Mouse (Mus musculus) cerebellum, postnatal 10 days (tissue): Measurements from ENCODE around the gene Grk3.

ENCODE experiments used
- DNase-seq, 2 experiments: peaks; one replicate each; pipeline ENCODE4 v3.0.0; 2021; ENCODE audit warnings: mixed read lengths in 2 of 2

Gene Grk3

DNA sequence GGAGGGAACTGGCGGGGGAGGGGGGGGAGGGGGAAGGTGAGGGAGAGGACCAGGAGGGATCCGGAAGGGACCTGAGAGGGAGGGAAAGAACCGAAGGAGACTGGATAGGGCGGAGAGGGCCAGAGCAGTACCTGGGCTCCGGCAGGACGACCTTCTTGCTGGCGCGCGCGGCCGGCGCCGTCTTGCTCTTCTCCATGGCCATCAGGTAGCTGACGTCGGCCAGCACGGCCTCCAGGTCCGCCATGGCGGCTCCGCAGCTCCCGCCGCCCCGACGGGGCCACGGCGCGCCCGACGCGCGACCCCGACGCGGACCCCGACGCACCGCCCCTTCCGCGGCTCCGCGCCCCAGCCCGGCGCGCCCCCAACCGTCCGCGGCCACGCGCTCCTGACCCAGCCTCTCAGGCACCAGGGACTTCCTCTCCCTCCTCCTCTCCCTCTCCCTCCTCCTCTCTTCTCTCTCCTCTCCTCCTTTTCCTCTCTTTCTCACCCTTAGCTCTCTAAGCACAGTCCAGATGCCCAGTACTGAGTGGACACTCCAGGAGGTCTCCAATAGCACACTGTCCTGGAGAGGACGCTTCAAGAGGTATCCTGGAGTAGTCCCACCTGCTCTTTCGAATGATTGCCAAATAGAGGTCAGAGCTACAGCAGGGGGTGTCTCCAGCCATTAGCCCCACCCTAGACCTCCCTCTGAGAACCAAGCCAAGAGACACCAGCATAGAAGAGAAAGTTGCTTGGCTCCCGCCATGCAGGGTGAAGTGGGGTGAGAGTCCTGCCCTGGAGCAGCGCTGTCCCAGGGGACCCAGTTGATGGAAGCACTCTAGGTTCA, at the start of gene Grk3:
Gene Grk3, minus strand, starts transcription at position 556 of the 826 bp plus-strand sequence.
- peak; percentile 86 to 89 for DNase-seq

GRCm38 (mm10) chr5:113054308-113054707, 38.7 kb upstream of the Grk3 start:
- peak; percentile 92 to 94 for DNase-seq

DNA sequence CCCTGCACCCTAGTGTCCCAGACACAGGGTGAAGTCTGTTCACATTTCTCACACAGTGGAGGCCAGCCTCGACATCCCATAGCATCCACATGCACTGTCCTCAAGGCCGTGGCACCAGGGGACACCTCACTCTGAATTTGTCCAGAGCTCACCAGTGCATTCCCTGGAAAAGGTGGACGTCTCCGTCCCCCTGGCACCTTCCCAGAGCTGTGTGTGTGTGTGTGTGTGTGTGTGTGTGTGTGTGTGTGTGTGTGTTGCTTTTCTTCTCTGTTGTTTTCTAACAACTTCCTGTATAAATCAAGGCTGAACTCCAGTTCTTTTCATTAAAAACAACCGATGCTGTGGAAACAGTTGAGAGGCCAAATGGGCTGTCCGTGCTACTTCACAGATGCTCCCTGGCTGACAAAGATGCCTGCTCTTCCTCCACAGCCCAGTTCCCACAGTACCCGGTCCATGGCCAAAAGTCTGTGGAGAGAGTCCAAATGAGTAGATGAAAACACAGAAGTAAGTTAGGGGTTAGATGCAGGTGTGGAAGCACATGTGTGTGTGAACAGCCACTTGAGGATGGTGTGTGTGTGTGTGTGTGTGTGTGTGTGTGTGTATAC, 35.1 kb upstream of the Grk3 start:
- DNase-seq = peak; percentile 62

GRCm38 (mm10) chr5:113049876-113050275, 34.3 kb upstream of the Grk3 start:
- peak in 1 of 2 experiments; percentile 51 for DNase-seq

- DNase-seq = peak; percentile 73 to 85
Measured at GRCm38 (mm10) chr5:113045511-113046273, 30.1 kb upstream of the Grk3 start.

- peak; percentile 83 to 85 for DNase-seq
Measured at GRCm38 (mm10) chr5:113043531-113043930, 27.9 kb upstream of the Grk3 start.

DNA sequence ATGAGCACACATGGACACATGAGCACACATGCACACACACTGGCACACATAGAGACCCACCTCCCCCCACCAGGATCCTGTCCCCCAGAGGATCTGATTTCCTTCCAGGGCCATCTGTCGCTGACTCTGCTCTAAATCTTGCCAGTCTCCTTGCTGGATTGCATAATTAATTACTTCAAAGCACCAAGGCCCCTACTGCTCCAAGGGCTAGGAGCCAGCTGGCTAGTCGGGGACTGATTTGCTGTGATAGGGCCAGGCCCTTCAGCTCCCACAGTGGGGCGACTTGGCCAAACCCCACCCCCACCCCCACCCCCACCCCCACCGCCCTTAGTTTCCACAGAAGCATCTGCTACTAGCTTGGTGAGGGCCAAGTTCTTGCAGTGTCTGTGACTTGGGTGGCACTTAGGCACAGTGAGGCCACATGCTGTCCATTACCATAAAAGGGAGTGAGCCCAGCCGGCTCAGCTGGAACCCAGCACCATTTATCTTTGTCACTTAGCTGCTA, 26.0 kb upstream of the Grk3 start:
- DNase-seq = peak; percentile 98 to 99

- peak; percentile 74 to 76 for DNase-seq
Measured at GRCm38 (mm10) chr5:113040776-113041175, 25.2 kb upstream of the Grk3 start.

GRCm38 (mm10) chr5:113038601-113039000, 23.0 kb upstream of the Grk3 start:
- DNase-seq = peak in 1 of 2 experiments; percentile 19

DNA sequence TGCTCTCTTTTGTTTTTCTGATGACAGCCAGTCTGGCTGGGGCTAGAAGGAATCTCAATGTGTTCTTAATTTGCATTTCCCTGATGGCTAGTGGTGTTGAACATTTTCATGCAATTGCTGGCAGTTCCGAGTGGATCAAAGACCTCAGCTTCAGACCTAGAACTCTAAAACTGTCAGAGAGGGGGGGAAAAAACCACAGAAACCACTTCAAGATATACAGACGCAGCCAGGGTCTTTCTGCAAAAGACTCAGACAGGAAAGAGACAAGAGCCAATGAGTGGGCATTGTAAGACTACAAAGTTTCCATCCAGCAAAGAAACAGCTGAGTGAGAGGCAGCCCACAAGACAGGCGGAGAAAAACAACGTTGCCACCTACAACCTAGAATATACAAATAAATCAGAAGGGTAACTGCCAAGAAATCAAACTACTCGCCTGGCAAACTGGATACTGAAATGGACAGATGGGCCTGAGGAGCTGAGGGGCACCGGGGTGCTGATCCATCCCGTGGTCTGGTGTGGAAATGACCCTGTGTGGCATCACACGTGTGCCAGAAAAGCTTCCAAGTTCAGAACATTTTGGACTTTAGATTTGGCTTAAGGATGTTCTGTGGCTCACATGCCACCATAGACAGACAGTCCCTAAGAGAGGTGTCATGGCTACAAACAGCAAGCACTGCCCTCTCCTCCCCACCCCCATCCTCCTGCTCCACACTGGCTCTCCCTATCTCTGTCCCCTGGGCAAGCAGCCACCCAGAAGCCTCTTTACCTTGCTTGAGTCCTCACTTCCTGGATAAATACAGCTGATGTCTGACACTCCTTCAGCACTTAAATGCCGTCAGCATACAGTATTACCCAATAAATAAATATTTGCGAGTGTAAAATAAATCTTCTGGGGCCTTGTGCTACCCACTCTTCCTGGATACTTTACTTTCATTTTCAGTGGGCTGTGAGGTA, 19.8 kb upstream of the Grk3 start:
- peak; percentile 63 for DNase-seq

- peak; percentile 73 to 80 for DNase-seq
Measured at GRCm38 (mm10) chr5:113031201-113031754, 15.7 kb upstream of the Grk3 start.

DNA sequence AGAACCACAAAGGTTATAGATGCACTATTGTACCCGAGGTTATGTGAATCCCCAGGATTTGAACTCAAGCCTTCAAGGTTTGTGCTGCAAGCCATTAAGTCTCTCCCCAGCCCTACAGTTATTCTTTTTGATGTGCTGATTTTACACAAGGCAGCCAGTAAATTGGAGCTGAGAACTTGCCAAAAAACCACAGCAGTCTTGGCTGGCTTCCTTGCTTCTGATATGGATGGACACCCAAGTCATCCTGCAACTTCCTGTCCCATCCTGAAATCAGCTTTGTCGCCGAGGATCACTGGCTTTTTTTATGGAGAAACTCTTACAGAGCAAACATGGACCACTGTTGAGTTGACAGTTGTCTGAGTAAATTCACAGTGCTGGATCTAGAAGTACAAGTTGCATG, 14.5 kb upstream of the Grk3 start:
- DNase-seq = peak; percentile 73 to 77

DNA sequence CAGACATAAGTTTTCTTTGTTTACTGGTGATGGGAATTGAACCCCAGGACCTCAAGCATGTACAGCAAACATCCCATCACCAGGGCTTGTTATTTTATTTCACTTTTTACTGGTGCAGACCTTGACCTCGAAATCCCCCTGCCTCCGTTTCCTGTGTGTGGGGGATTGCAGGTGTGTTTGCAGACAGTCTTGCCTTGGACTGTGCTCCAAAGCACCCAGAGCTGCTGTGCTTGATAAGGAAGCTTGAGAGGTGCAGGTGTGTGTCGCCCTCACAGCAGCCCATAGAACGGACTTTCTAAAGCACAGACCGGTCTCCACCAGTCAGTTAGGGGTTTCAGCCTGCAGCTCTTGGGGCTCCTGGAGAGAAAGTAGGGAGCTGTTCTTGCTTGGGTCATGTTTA, 11.1 kb upstream of the Grk3 start:
- no peak for DNase-seq

- peak; percentile 66 to 68 for DNase-seq
Measured at GRCm38 (mm10) chr5:113024154-113024764, 8.7 kb upstream of the Grk3 start.

GRCm38 (mm10) chr5:113018190-113018589, 2.6 kb upstream of the Grk3 start:
- peak; percentile 50 to 63 for DNase-seq

DNA sequence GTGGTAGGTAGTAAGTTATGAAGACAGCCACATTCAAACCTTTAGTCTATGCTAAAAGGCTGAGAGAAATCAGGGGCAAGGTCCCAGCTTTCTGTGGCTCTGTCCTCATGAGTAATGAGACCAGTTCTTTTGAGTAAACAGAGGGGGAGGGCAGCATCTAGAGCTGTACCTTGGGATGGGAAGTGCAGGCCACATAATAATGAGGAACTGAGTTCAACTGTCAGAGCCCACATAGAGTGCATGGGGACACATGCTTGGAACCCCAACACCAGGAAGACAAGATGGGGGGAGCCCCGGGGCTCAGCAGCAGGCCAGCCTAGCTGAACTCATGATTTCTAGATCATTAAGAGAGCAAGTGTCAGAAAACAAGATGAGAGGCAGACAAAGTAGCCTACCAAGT, 1.4 kb upstream of the Grk3 start:
- no peak for DNase-seq

DNA sequence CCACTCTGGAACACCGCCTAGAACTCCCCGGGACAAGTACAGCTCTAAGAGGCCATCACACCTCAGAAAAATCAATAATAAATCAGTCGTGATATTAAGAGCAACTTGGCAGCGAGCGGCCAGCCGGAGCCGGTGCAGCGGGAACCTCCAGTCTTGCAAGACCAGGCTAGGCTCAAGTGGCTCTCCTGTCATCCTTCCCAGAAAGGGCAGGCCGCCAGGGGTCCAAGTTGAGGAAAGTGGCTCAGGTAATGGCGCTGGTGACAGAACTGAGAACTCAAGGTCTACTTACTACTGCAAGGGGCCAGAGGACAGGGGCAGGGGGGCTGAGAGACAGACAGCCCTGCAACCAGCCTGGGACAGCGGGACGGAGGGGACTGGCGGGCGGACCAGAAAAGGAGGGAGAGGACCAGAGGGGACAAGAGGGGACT, 769 bp downstream of the Grk3 start:
- peak; percentile 76 to 80 for DNase-seq

- peak; percentile 65 to 67 for DNase-seq
Measured at GRCm38 (mm10) chr5:113014111-113014807, 1.3 kb downstream of the Grk3 start.

DNA sequence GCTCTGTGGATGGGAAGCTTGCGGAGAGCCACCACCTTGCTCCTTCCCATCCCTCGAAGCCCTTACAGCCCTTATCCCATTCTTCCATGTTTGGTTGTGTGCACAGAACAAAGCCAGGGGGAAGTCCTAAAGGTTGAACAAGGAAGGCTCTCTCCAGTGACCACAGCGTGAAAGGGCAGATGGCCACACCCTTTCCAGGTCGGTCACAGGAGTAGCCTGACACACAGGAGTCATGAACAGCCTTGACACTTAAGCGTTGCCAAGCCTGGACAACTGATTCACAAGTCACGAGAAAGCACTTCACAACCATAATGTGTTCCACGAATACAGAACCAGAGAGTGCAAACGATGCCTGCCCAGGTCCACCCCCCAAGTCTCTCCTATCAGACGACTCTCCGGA, 3.7 kb downstream of the Grk3 start:
- no peak for DNase-seq

GRCm38 (mm10) chr5:113009183-113009820, 6.3 kb downstream of the Grk3 start:
- no peak for DNase-seq
